8 mouse cellular contexts compared by ENCODE assay signal in the genomic region with DNA sequence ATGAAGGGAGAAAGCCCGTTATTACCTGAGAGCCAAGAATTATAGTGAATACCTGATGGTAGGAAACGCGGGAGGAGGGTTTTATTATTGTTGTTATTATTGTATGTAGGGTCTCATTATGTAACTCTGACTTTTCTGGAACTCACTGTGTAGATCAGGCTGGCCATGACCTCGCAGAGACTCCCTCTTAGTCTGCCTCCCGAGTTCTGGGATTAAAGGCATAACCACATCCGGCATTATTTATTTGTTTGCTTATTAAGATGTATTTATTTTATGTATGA. TPM values are rescaled to one million over a fixed set of nuclear protein-coding genes. Genes with fewer than 3 reads are reported as not detected.
DNase-seq lines count a peak whose midpoint lies in the region; ATAC-seq lines count a peak whose summit lies in the region.

No protein-coding gene starts in this region.

- WGBS in lung, embryonic 15.5 days, result 39% methylated on average over 6 of the region's 6 CpGs
- 52% methylated on average over 6 of the region's 6 CpGs for WGBS in forebrain, embryonic 11.5 days
- WGBS in limb, embryonic 12.5 days, result 51% methylated on average over 6 of the region's 6 CpGs
- 48% methylated on average over 6 of the region's 6 CpGs for WGBS in neural tube, embryonic 15.5 days

- DNase-seq in lung, postnatal 14 days, result no peak
- DNase-seq in forebrain, embryonic 11.5 days (ENCODE audit: low spot score), result no peak
- DNase-seq in right cerebral cortex, postnatal 10 days (ENCODE audit: low spot score in 2 of 2), result no peak
- no peak for DNase-seq in thymus, adult 18-20 months
- no peak for DNase-seq in layer of hippocampus, postnatal 14 days (ENCODE audit: low spot score in 2 of 2)

- H3K4me1 ChIP-seq in lung, embryonic 15.5 days, result peaks cover 15% of the 10 kb centered on the region
- 0 out of 2 replicates have a peak, but pooled peaks cover 2% of the 10 kb centered on the region for H3K4me1 ChIP-seq in forebrain, embryonic 11.5 days (replicated peaks; ENCODE audit: control insufficient read depth, insufficient read depth, low read length)
- H3K4me1 ChIP-seq in limb, embryonic 12.5 days (replicated peaks), result peaks cover 3% of the 10 kb centered on the region; the same call in 1 of the 2 replicates
- H3K4me1 ChIP-seq in neural tube, embryonic 15.5 days, result peaks cover 22% of the 10 kb centered on the region

- H3K4me3 ChIP-seq in lung, embryonic 15.5 days, result peak overlapping the region; percentile 68
- peak overlapping the region; percentile 52 for H3K4me3 ChIP-seq in forebrain, embryonic 11.5 days (ENCODE audit: low read depth, low read length)
- peak overlapping the region; percentile 67 for H3K4me3 ChIP-seq in limb, embryonic 12.5 days (replicated peaks)
- peak overlapping the region; percentile 75 for H3K4me3 ChIP-seq in neural tube, embryonic 15.5 days (replicated peaks)

- no peak overlapping the region for H3K27ac ChIP-seq in lung, embryonic 15.5 days
- peak overlapping the region; percentile 37; the same call in 1 of the 2 replicates for H3K27ac ChIP-seq in forebrain, embryonic 11.5 days (ENCODE audit: low read depth, low read length)
- H3K27ac ChIP-seq in limb, embryonic 12.5 days, result no peak overlapping the region
- peak overlapping the region; percentile 76 for H3K27ac ChIP-seq in neural tube, embryonic 15.5 days (replicated peaks)

- H3K4me2 ChIP-seq in lung, embryonic 15.5 days, result peak overlapping the region; percentile 65
- peak overlapping the region; percentile 45; the same call in 1 of the 2 replicates for H3K4me2 ChIP-seq in forebrain, embryonic 11.5 days (ENCODE audit: low read depth, low read length, severe bottlenecking)
- H3K4me2 ChIP-seq in limb, embryonic 12.5 days, result peak overlapping the region; percentile 45
- peak overlapping the region; percentile 54 for H3K4me2 ChIP-seq in neural tube, embryonic 15.5 days

- no peak overlapping the region; the same call in 1 of the 2 replicates for H3K9ac ChIP-seq in lung, embryonic 15.5 days
- H3K9ac ChIP-seq in forebrain, embryonic 11.5 days (ENCODE audit: low read length), result peak overlapping the region; percentile 55
- H3K9ac ChIP-seq in limb, embryonic 12.5 days (replicated peaks), result 0 out of 2 replicates have a peak overlapping the region, but pooled peaks have one; percentile 9
- 0 out of 2 replicates have a peak overlapping the region, but pooled peaks have one; percentile 9 for H3K9ac ChIP-seq in neural tube, embryonic 15.5 days (replicated peaks)

- peaks cover 23% of the 10 kb centered on the region for H3K36me3 ChIP-seq in lung, embryonic 15.5 days
- peaks cover 8% of the 10 kb centered on the region; the same call in 1 of the 2 replicates for H3K36me3 ChIP-seq in forebrain, embryonic 11.5 days (ENCODE audit: control insufficient read depth, insufficient read depth, low read length)
- peaks cover 24% of the 10 kb centered on the region for H3K36me3 ChIP-seq in limb, embryonic 12.5 days
- H3K36me3 ChIP-seq in neural tube, embryonic 15.5 days, result peaks cover 21% of the 10 kb centered on the region

- no peaks in the 10 kb centered on the region for H3K9me3 ChIP-seq in lung, embryonic 15.5 days
- no peaks in the 10 kb centered on the region for H3K9me3 ChIP-seq in forebrain, embryonic 11.5 days (ENCODE audit: control insufficient read depth, low read length)
- no peaks in the 10 kb centered on the region for H3K9me3 ChIP-seq in limb, embryonic 12.5 days
- H3K9me3 ChIP-seq in neural tube, embryonic 15.5 days (replicated peaks), result no peaks in the 10 kb centered on the region

- no peaks in the 10 kb centered on the region for H3K27me3 ChIP-seq in lung, embryonic 15.5 days
- no peaks in the 10 kb centered on the region for H3K27me3 ChIP-seq in forebrain, embryonic 11.5 days (ENCODE audit: control insufficient read depth, insufficient read depth, low read length)
- H3K27me3 ChIP-seq in limb, embryonic 12.5 days, result no peaks in the 10 kb centered on the region
- H3K27me3 ChIP-seq in neural tube, embryonic 15.5 days (replicated peaks), result no peaks in the 10 kb centered on the region

- ATAC-seq in lung, embryonic 15.5 days (ENCODE audit: borderline replicate concordance, extremely low read depth, low FRiP score, low TSS enrichment), result no peak
- no peak for ATAC-seq in forebrain, embryonic 11.5 days (replicated peaks; ENCODE audit: low FRiP score)
- no peak for ATAC-seq in limb, embryonic 12.5 days (ENCODE audit: insufficient number of reproducible peaks, insufficient read depth, low FRiP score, low TSS enrichment, low read depth)
- peak; percentile 2; the same call in 1 of the 2 replicates for ATAC-seq in neural tube, embryonic 15.5 days (ENCODE audit: low FRiP score)

RNA-seq across cellular contexts. Expression of a gene that starts 0.5 kb away (rescaled TPM):
- polyA plus RNA-seq in lung, embryonic 15.5 days (2015; fragmentation: Nextera tagmentation; extraction: Ambion mirVana), result 123 and 129 TPM in 2 replicates
- polyA plus RNA-seq in forebrain, embryonic 11.5 days (2014; fragmentation: Nextera tagmentation; extraction: Ambion mirVana), result 231 and 266 TPM in 2 replicates
- polyA plus RNA-seq in limb, embryonic 12.5 days (2016; fragmentation: Nextera tagmentation; extraction: Ambion mirVana), result 180 and 182 TPM in 2 replicates
- 321 and 363 TPM in 2 replicates for polyA plus RNA-seq in neural tube, embryonic 15.5 days (2015; fragmentation: Nextera tagmentation; extraction: Ambion mirVana)
- total RNA-seq in layer of hippocampus, postnatal 14 days (2021), result 10 to 100 TPM; 87.7 to 92.8 TPM

RNA-seq across cellular contexts. Expression of a gene that starts 0.7 kb away (rescaled TPM):
- 379 and 404 TPM in 2 replicates for polyA plus RNA-seq in lung, embryonic 15.5 days (2015; fragmentation: Nextera tagmentation; extraction: Ambion mirVana)
- 371 and 408 TPM in 2 replicates for polyA plus RNA-seq in forebrain, embryonic 11.5 days (2014; fragmentation: Nextera tagmentation; extraction: Ambion mirVana)
- polyA plus RNA-seq in limb, embryonic 12.5 days (2016; fragmentation: Nextera tagmentation; extraction: Ambion mirVana), result 446 and 466 TPM in 2 replicates
- polyA plus RNA-seq in neural tube, embryonic 15.5 days (2015; fragmentation: Nextera tagmentation; extraction: Ambion mirVana), result 377 and 385 TPM in 2 replicates
- 100 to 1,000 TPM; 125 to 129 TPM for total RNA-seq in layer of hippocampus, postnatal 14 days (2021)

RNA-seq across cellular contexts. Expression of a gene that starts 12.7 kb away (rescaled TPM):
- polyA plus RNA-seq in lung, embryonic 15.5 days (2015; fragmentation: Nextera tagmentation; extraction: Ambion mirVana), result 258 and 287 TPM in 2 replicates
- 144 and 155 TPM in 2 replicates for polyA plus RNA-seq in forebrain, embryonic 11.5 days (2014; fragmentation: Nextera tagmentation; extraction: Ambion mirVana)
- polyA plus RNA-seq in limb, embryonic 12.5 days (2016; fragmentation: Nextera tagmentation; extraction: Ambion mirVana), result 197 and 217 TPM in 2 replicates
- 101 and 107 TPM in 2 replicates for polyA plus RNA-seq in neural tube, embryonic 15.5 days (2015; fragmentation: Nextera tagmentation; extraction: Ambion mirVana)
- 100 to 1,000 TPM; 147 to 156 TPM for total RNA-seq in layer of hippocampus, postnatal 14 days (2021)

RNA-seq across cellular contexts. Expression of a gene that starts 27.1 kb away (rescaled TPM):
- 37.1 and 39.4 TPM in 2 replicates for polyA plus RNA-seq in lung, embryonic 15.5 days (2015; fragmentation: Nextera tagmentation; extraction: Ambion mirVana)
- 93.4 and 101 TPM in 2 replicates for polyA plus RNA-seq in forebrain, embryonic 11.5 days (2014; fragmentation: Nextera tagmentation; extraction: Ambion mirVana)
- 45.2 and 53.8 TPM in 2 replicates for polyA plus RNA-seq in limb, embryonic 12.5 days (2016; fragmentation: Nextera tagmentation; extraction: Ambion mirVana)
- 64.9 and 71.1 TPM in 2 replicates for polyA plus RNA-seq in neural tube, embryonic 15.5 days (2015; fragmentation: Nextera tagmentation; extraction: Ambion mirVana)
- 100 to 1,000 TPM; 218 to 238 TPM for total RNA-seq in layer of hippocampus, postnatal 14 days (2021)

Comparison
In these comparisons a context has a peak if more than half of its experiments do, and no peak if none do; other contexts are left out.
1. H3K27ac ChIP-seq: peak in forebrain, embryonic 11.5 days (single experiment) and neural tube, embryonic 15.5 days (single experiment); none in lung, embryonic 15.5 days (single experiment) and limb, embryonic 12.5 days (single experiment).
2. Peak in every context shown above with its lines, with median percentiles within 50 percentile points of each other: H3K4me2 ChIP-seq and H3K4me3 ChIP-seq.